Mouse (Mus musculus): ENCODE measurements around the gene Mto1.

DNA sequence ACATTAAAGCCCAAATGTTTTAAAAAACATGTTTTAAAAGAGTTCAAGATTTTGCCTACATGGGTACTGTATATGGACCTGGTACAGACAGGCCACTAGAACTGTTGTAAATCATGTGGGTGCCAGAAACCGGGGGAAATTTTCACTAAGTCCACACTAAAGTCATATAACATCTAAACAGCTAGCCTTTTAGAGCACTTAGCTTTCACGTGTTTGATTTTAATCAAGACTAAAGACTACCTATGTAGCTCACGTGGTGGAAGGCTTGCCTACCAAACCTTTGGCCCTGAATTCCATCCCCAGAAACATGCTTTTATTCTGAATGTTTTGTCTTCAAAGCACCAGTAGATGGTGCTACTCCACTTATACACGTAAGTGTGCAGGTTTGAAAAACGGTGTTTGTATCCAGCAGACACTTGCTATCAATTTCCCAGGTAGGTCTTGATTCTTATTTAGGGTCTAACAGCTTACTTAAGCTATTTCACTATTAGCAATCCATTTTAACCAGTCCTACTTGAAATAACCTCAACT is 29.1 kb downstream of the Mto1 start:
- no peak; the same call in 1 of the 2 replicates for TF ChIP-seq CTCF (IDR thresholded peaks at IDR 0.05; ENCODE audit: borderline replicate concordance, extremely low read depth, insufficient read depth, insufficient read length)
- no peak for TF ChIP-seq POLR2A (IDR thresholded peaks at IDR 0.05; ENCODE audit: borderline replicate concordance, extremely low read depth, insufficient read depth, insufficient read length, poor library complexity, severe bottlenecking)
